Mouse (Mus musculus) forebrain, embryonic 11.5 days (tissue): Measurements from ENCODE around the gene Minar1. TPM values are rescaled to one million over a fixed set of nuclear protein-coding genes. Genes with fewer than 3 reads are reported as not detected.

Experiments used
- ATAC-seq: fragments of 200-750 bp; cut with Nextera tagmentation; replicated peaks from 2 replicates; pipeline ENCODE4 v1.8.0; 2017; ENCODE audit warnings: moderate TSS enrichment; ENCODE audit not compliant: low FRiP score
- DNase-seq: peaks from one replicate; pipeline ENCODE4 v3.0.0-alpha.2; 2017; ENCODE audit warnings: low spot score
- H3K27ac ChIP-seq: fragments of 300-500 bp; sonication (generic); 2 replicates; pipeline ENCODE4 v1.5.1; 2014; ENCODE audit warnings: low read depth, low read length
- H3K27me3 ChIP-seq: fragments of 300-500 bp; sonication (generic); 2 replicates; pipeline ENCODE4 v1.6.1; 2014; ENCODE audit warnings: mild to moderate bottlenecking, low read length, mixed read lengths; ENCODE audit not compliant: control insufficient read depth, insufficient read depth
- H3K36me3 ChIP-seq: fragments of 300-500 bp; sonication (generic); 2 replicates; pipeline ENCODE4 v1.6.1; 2014; ENCODE audit warnings: mild to moderate bottlenecking, low read length, moderate library complexity, mixed read lengths; ENCODE audit not compliant: control insufficient read depth, insufficient read depth
- H3K4me1 ChIP-seq: fragments of 300-500 bp; sonication (generic); replicated peaks from 2 replicates; pipeline ENCODE4 v1.6.1; 2014; ENCODE audit warnings: low read length, mixed read lengths; ENCODE audit not compliant: control insufficient read depth, insufficient read depth
- H3K4me2 ChIP-seq: fragments of 300-500 bp; sonication (generic); 2 replicates; pipeline ENCODE4 v1.6.1; 2014; ENCODE audit warnings: low read depth, mild to moderate bottlenecking, low read length, moderate library complexity, mixed read lengths; ENCODE audit not compliant: severe bottlenecking
- H3K4me3 ChIP-seq: fragments of 300-500 bp; sonication (generic); 2 replicates; pipeline ENCODE4 v1.5.1; 2014; ENCODE audit warnings: low read depth, low read length
- H3K9ac ChIP-seq: fragments of 300-500 bp; sonication (generic); 2 replicates; pipeline ENCODE4 v1.6.1; 2014; ENCODE audit warnings: low read length
- H3K9me3 ChIP-seq: fragments of 300-500 bp; sonication (generic); 2 replicates; pipeline ENCODE4 v1.6.1; 2016; ENCODE audit warnings: low read length, mixed read lengths; ENCODE audit not compliant: control insufficient read depth
- WGBS: fragments of 180-500 bp; shearing (Covaris S2); extraction: QIAGEN DNeasy Blood & Tissue Kit; methylation state at CpG from one replicate; pipeline ENCODE4 v1.1.7; 2014; 5-methylcytosine and 5-hydroxymethylcytosine counted together
- polyA plus RNA-seq: library from polyadenylated mRNA; unstranded; fragments of >200 nt; fragmentation: Nextera tagmentation; extraction: Ambion mirVana; gene quantifications from 2 replicates; pipeline ENCODE4 v1.2.1, GENCODE M21; 2014

Gene Minar1
- polyA plus RNA-seq, 1 experiment from 2014 or later = not detected

DNA sequence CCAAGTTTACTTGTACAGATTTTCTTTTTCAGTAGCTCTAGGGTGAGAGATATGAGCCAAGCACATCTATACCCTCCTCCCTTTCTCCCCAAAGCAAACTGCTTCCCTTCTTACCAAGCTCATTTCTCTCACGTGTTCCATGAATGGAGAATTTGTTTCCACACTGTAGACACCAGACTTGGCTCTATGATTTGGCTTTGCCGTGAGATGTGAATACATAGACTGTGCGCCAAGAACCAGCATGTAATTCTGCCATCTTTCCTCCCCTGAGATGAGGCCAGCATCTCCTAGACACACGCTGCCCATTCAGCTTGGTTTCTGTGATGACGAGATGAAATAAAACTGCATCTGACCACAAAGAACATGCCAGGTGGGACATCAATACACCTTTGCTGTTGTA is 44.5 kb downstream of the Minar1 start:
- Histone ChIP-seq H3K27ac (no peak overlapping the region), H3K4me1 (no peaks in the 10 kb centered on the region), H3K27me3 (no peaks in the 10 kb centered on the region), H3K36me3 (no peaks in the 10 kb centered on the region), H3K9me3 (no peaks in the 10 kb centered on the region), H3K4me3 (no peak overlapping the region), H3K4me2 (no peak overlapping the region), H3K9ac (no peak overlapping the region)
- no peak for DNase-seq
- WGBS = 93% methylated on average over 5 of the region's 5 CpGs
- no peak for ATAC-seq

DNA sequence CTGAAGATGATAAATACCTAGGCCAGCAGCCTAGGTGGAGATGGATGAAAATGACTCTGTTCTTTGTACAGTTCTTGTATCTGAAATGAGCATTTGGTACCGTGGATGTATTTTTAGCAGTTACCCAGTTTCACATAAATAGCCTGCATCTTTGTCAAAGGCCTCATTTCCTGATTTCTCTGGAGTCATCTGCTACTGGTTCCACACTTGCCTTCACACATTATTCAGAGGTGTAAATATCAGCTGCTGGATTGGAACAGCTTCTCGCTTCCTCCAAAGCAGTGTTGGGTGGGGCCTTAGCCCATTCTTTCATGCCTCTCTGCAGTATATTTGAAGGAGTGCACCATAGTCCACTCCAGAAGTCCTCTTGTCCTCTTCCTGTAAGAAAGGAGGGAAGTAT is 70.3 kb downstream of the Minar1 start:
- DNase-seq (no peak), ATAC-seq (no peak)
- H3K27me3 ChIP-seq = no peaks in the 10 kb centered on the region
- H3K27ac ChIP-seq = no peak overlapping the region
- no peaks in the 10 kb centered on the region for H3K4me1 ChIP-seq
- H3K9me3 ChIP-seq = no peaks in the 10 kb centered on the region; the same call in 1 of the 2 replicates
- WGBS = 87% methylated on average over 2 of the region's 2 CpGs
- H3K9ac ChIP-seq = no peak overlapping the region
- H3K36me3 ChIP-seq = no peaks in the 10 kb centered on the region
- H3K4me3 ChIP-seq = no peak overlapping the region
- no peak overlapping the region for H3K4me2 ChIP-seq

Other genes starting within 250 kb of the Minar1 start
- 41.0 and 43.6 TPM in 2 replicates for gene Tmed3, start 81.9 kb upstream of the Minar1 start, polyA plus RNA-seq
- not detected in 2 replicates for gene Ankrd34c, start 115.3 kb upstream of the Minar1 start, polyA plus RNA-seq